Mouse (Mus musculus): ENCODE data around the gene Padi4. TPM values are rescaled to one million over a fixed set of nuclear protein-coding genes. Genes with fewer than 3 reads are reported as not detected.

Gene Padi4
- total RNA-seq, 2 experiments from 2014 or later, result 4.6 to 9.3 TPM

- ATAC-seq (replicated peaks; ENCODE audit: poor library complexity), result no peak
Measured at GRCm38 (mm10) chr4:140707615-140708014, 66.4 kb downstream of the Padi4 start.

- ATAC-seq (replicated peaks; ENCODE audit: poor library complexity), result no peak
Measured at GRCm38 (mm10) chr4:140704166-140704565, 69.9 kb downstream of the Padi4 start.

GRCm38 (mm10) chr4:140703636-140704035 is 70.4 kb downstream of the Padi4 start:
- no peak for ATAC-seq (replicated peaks; ENCODE audit: poor library complexity)

GRCm38 (mm10) chr4:140702611-140703327 is 71.3 kb downstream of the Padi4 start:
- ATAC-seq (replicated peaks; ENCODE audit: poor library complexity), result peak; percentile 18

GRCm38 (mm10) chr4:140701716-140702561 is 72.1 kb downstream of the Padi4 start:
- ATAC-seq (replicated peaks; ENCODE audit: poor library complexity), result peak; percentile 7; the same call in 1 of the 2 replicates

- peak; percentile 41 for ATAC-seq (replicated peaks; ENCODE audit: poor library complexity)
Measured at GRCm38 (mm10) chr4:140701049-140701715, 72.9 kb downstream of the Padi4 start.

GRCm38 (mm10) chr4:140700269-140701018 is 73.6 kb downstream of the Padi4 start, which contains the start of gene Rcc2:
Gene Rcc2 (plus strand): TSS chr4:140700541.
- no peak for ATAC-seq (replicated peaks; ENCODE audit: poor library complexity)

- ATAC-seq (replicated peaks; ENCODE audit: poor library complexity), result peak; percentile 60
Measured at GRCm38 (mm10) chr4:140699441-140700127, 74.5 kb downstream of the Padi4 start.

Other genes with a start within 250 kb of the Padi4 start
- gene Arhgef10l, start 108.2 kb downstream of the Padi4 start, total RNA-seq (2015), result 1.1 and 3.8 TPM in 2 replicates
- 2.6 and 8.5 TPM in 2 replicates for gene Arhgef10l, start 108.2 kb downstream of the Padi4 start, total RNA-seq (2017)
- gene Rcc2, start 73.7 kb downstream of the Padi4 start, total RNA-seq (2015), result 76.5 and 77.3 TPM in 2 replicates
- gene Rcc2, start 73.7 kb downstream of the Padi4 start, total RNA-seq (2017), result 152 and 159 TPM in 2 replicates
- not detected in 2 replicates for gene Padi6, start 31.6 kb downstream of the Padi4 start, total RNA-seq (2015)
- not detected in 2 replicates for gene Padi6, start 31.6 kb downstream of the Padi4 start, total RNA-seq (2017)
- not detected in 2 replicates for gene Padi3, start 36.4 kb upstream of the Padi4 start, total RNA-seq (2015)
- 0.07 and 0.46 TPM in 2 replicates for gene Padi3, start 36.4 kb upstream of the Padi4 start, total RNA-seq (2017)
- 0.05 TPM in 2 replicates for gene Padi1, start 71.5 kb upstream of the Padi4 start, total RNA-seq (2015)
- not detected in 2 replicates for gene Padi1, start 71.5 kb upstream of the Padi4 start, total RNA-seq (2017)
- 5.5 and 5.7 TPM in 2 replicates for gene Padi2, start 132.1 kb upstream of the Padi4 start, total RNA-seq (2015)
- 4.8 and 5.0 TPM in 2 replicates for gene Padi2, start 132.1 kb upstream of the Padi4 start, total RNA-seq (2017)
- gene Sdhb, start 187.0 kb upstream of the Padi4 start, total RNA-seq (2015), result 160 and 167 TPM in 2 replicates
- gene Sdhb, start 187.0 kb upstream of the Padi4 start, total RNA-seq (2017), result 91.4 and 129 TPM in 2 replicates
- gene Atp13a2, start 212.6 kb upstream of the Padi4 start, total RNA-seq (2015), result 9.0 and 13.1 TPM in 2 replicates
- gene Atp13a2, start 212.6 kb upstream of the Padi4 start, total RNA-seq (2017), result 19.2 and 23.4 TPM in 2 replicates
- gene Mfap2, start 236.2 kb upstream of the Padi4 start, total RNA-seq (2015), result not detected in 2 replicates
- gene Mfap2, start 236.2 kb upstream of the Padi4 start, total RNA-seq (2017), result not detected in 2 replicates

Data from megakaryocyte progenitor cell, adult 5-6 weeks (primary cell).